Mouse (Mus musculus) kidney, embryonic 16.5 days (tissue): ENCODE measurements at regions not wholly inside any gene's neighbourhood (a gene's known extent, or its start where the extent isn't known, plus 50 kb on each side); places are given as distances from the start of the nearest gene placed in this dataset.
A peak's percentile ranks its signal among the peaks of the same experiment; 100 is the strongest.

ENCODE experiments used
- ATAC-seq: fragments of 200-750 bp; cut with Nextera tagmentation; 2 replicates; pipeline ENCODE4 v1.8.0; 2017; ENCODE audit warnings: moderate TSS enrichment; ENCODE audit not compliant: low FRiP score, low TSS enrichment
- H3K27ac ChIP-seq: fragments of 300-500 bp; sonication (generic); 2 replicates; pipeline ENCODE4 v1.5.1; 2014; ENCODE audit warnings: low read length
- H3K27me3 ChIP-seq: fragments of 300-500 bp; sonication (generic); 2 replicates; pipeline ENCODE4 v1.6.1; 2014; ENCODE audit warnings: low read length, control low read depth, mixed read lengths; ENCODE audit not compliant: insufficient read depth
- H3K36me3 ChIP-seq: fragments of 300-500 bp; sonication (generic); 2 replicates; pipeline ENCODE4 v1.6.1; 2014; ENCODE audit warnings: low read length, control low read depth, mixed read lengths; ENCODE audit not compliant: insufficient read depth
- H3K4me1 ChIP-seq: fragments of 300-500 bp; sonication (generic); 2 replicates; pipeline ENCODE4 v1.6.1; 2014; ENCODE audit warnings: low read length, control low read depth, mixed read lengths; ENCODE audit not compliant: insufficient read depth
- H3K4me2 ChIP-seq: fragments of 300-500 bp; sonication (generic); replicated peaks from 2 replicates; pipeline ENCODE4 v1.6.1; 2014; ENCODE audit warnings: low read depth, low read length
- H3K4me3 ChIP-seq: fragments of 300-500 bp; sonication (generic); 2 replicates; pipeline ENCODE4 v1.5.1; 2014; ENCODE audit warnings: mild to moderate bottlenecking, low read length
- H3K9ac ChIP-seq: fragments of 300-500 bp; sonication (generic); replicated peaks from 2 replicates; pipeline ENCODE4 v1.6.1; 2014; ENCODE audit warnings: low read length
- H3K9me3 ChIP-seq: fragments of 300-500 bp; sonication (generic); 2 replicates; pipeline ENCODE4 v1.6.1; 2016; ENCODE audit warnings: low read length, control low read depth
- WGBS: fragments of 180-500 bp; shearing (Covaris S2); extraction: QIAGEN DNeasy Blood & Tissue Kit; methylation state at CpG from one replicate; pipeline ENCODE4 v1.1.7; 2014; 5-methylcytosine and 5-hydroxymethylcytosine counted together

- no peak overlapping the region for H3K27ac ChIP-seq
- no peaks in the 10 kb centered on the region for H3K36me3 ChIP-seq
- H3K27me3 ChIP-seq, result no peaks in the 10 kb centered on the region
- H3K9me3 ChIP-seq, result no peaks in the 10 kb centered on the region
- H3K9ac ChIP-seq, result no peak overlapping the region
- H3K4me3 ChIP-seq, result no peak overlapping the region
- ATAC-seq, result no peak
- H3K4me2 ChIP-seq, result no peak overlapping the region
- WGBS, result 23% methylated on average over 3 of the region's 3 CpGs
- H3K4me1 ChIP-seq, result no peaks in the 10 kb centered on the region
Observed at GRCm38 (mm10) chr13:54847764-54848183, 58.6 kb downstream of the Tspan17 start.

DNA sequence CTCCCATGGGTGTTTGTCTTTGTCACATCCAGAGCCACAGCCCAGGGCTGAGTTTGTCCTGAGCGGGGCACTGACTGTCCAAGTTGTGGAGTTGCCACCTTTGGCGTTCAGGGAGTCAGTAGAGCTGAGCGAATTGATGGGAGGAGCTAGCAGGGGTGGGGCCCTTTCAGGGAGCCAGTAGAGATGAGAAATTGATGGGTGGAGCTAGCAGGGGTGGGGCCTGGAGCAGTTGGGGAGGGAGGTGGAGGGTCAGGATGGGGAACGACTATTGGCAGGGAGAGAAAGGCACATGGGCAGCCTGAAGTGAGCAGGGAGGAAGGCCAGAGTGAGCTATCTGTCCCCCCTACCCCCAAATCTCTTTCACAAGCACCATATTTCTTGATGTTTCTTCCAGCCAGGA is 62.0 kb downstream of the Tspan17 start:
- Histone ChIP-seq H3K4me3 (no peak overlapping the region), H3K4me2 (no peak overlapping the region), H3K27me3 (no peaks in the 10 kb centered on the region), H3K9ac (no peak overlapping the region), H3K4me1 (no peaks in the 10 kb centered on the region), H3K9me3 (no peaks in the 10 kb centered on the region), H3K27ac (no peak overlapping the region), H3K36me3 (no peaks in the 10 kb centered on the region)
- WGBS, result 45% methylated on average over 4 of the region's 4 CpGs
- ATAC-seq, result no peak

DNA sequence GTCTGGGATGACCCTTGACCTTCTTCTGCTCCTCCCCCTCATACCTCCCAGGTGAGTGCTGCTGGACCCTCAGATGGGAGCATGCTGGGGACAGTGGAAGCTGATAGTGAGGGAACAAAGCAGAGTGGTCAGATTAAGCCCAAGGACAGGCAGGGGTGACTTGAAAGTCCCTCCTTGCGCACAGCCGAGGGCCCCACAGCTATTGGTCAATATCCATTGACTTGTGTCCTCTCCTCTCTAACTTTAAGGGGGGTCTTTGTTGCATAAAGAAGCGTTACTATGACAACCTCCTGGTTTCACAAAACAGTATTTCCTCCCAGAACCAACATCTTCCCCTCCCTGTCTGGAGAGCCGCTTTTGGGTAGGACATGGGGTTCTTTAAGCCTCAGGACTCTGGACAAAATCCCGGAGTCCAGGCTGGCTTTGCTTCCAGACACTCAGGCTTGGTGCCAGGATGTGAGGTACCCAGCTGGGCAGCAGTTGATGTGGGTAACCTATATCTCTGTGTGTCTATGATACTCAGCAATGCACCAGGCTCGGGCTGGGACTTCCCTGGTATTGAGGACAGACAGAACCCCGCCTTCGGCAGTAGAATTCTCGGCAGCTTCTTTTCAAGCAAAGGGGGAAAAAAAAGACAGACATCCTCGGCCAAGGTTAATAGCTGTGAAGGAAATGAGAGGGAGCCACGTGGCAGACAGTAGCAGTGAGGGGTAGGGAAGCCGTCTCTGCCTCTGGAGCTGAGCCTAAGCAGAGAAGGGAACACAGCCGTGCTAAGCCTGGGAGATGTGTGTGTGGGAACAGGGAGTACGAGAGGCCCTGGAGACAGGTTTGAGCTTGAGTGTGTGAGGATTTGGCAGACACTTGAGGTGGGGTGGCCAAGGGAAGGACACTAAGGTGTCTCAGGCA is 66.4 kb downstream of the Tspan17 start:
- no peaks in the 10 kb centered on the region for H3K4me1 ChIP-seq
- no peaks in the 10 kb centered on the region for H3K27me3 ChIP-seq
- no peak overlapping the region for H3K4me2 ChIP-seq
- no peaks in the 10 kb centered on the region for H3K9me3 ChIP-seq
- no peaks in the 10 kb centered on the region for H3K36me3 ChIP-seq
- no peak overlapping the region for H3K4me3 ChIP-seq
- 59% methylated on average over 14 of the region's 14 CpGs for WGBS
- no peak overlapping the region for H3K27ac ChIP-seq
- ATAC-seq, result no peak
- H3K9ac ChIP-seq, result no peak overlapping the region

DNA sequence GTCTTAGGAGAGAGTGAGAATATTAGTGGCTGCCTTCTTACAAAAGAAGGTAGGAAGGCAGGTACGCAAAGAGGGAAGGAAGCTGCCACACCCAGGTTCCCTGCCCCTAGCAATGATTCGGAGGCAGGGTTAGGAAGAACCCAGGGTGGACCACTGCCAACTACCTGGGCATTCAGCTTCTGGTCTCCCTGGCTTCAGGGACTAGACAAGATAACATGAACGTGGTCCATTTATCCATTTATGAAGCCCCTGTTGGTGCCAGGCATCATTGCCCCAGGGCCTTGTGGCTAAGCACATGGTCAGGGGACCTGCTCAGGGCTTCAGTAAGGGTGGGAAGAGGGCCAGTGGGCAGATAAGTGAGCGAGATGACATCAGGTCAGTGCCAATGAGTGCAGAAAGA is 73.8 kb downstream of the Tspan17 start:
- H3K4me1 ChIP-seq, result no peaks in the 10 kb centered on the region
- no peak for ATAC-seq
- WGBS, result 90% methylated on average over 4 of the region's 4 CpGs

GRCm38 (mm10) chr13:54864048-54864447 is 74.9 kb downstream of the Tspan17 start:
- no peak for ATAC-seq
- Histone ChIP-seq H3K4me1 (no peaks in the 10 kb centered on the region), H3K27me3 (no peaks in the 10 kb centered on the region), H3K9me3 (no peaks in the 10 kb centered on the region), H3K9ac (no peak overlapping the region), H3K27ac (no peak overlapping the region), H3K36me3 (no peaks in the 10 kb centered on the region), H3K4me3 (no peak overlapping the region), H3K4me2 (no peak overlapping the region)
- 43% methylated on average over 10 of the region's 10 CpGs for WGBS

More for the DNA sequence above, 73.8 kb downstream of the Tspan17 start:
- no peaks in the 10 kb centered on the region for H3K27me3 ChIP-seq
- no peak overlapping the region for H3K9ac ChIP-seq
- no peaks in the 10 kb centered on the region for H3K9me3 ChIP-seq
- H3K36me3 ChIP-seq, result no peaks in the 10 kb centered on the region
- no peak overlapping the region for H3K4me2 ChIP-seq
- no peak overlapping the region for H3K27ac ChIP-seq
- no peak overlapping the region for H3K4me3 ChIP-seq

- Histone ChIP-seq H3K4me3 (no peak overlapping the region), H3K27me3 (peaks cover 53% of the 10 kb centered on the region), H3K9me3 (no peaks in the 10 kb centered on the region), H3K4me2 (no peak overlapping the region), H3K27ac (no peak overlapping the region), H3K9ac (no peak overlapping the region), H3K4me1 (no peaks in the 10 kb centered on the region), H3K36me3 (no peaks in the 10 kb centered on the region)
- no peak for ATAC-seq
- WGBS, result 13% methylated on average over 12 of the region's 12 CpGs
Observed at GRCm38 (mm10) chr13:54872004-54872403, 77.2 kb upstream of the Unc5a start.

DNA sequence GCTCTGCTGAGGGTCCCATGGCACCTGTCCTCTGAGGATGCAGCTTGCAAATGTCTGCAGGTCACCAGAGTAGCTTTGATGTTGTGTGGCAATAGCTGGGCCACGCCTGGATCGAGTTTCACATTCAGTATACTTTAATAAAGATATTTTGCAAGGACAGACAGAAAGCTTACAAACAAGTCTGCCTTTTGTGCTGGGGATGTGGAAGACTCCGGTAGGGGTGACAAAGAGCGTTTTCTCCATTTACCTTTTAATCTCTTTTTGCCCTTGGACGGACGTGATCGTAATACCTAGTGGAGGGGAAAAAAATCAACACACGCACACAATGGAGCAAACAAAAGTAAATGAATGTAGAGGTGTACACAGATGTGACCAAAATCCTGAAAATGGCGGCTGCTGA is 75.3 kb upstream of the Unc5a start:
- WGBS, result 51% methylated on average over 9 of the region's 9 CpGs

DNA sequence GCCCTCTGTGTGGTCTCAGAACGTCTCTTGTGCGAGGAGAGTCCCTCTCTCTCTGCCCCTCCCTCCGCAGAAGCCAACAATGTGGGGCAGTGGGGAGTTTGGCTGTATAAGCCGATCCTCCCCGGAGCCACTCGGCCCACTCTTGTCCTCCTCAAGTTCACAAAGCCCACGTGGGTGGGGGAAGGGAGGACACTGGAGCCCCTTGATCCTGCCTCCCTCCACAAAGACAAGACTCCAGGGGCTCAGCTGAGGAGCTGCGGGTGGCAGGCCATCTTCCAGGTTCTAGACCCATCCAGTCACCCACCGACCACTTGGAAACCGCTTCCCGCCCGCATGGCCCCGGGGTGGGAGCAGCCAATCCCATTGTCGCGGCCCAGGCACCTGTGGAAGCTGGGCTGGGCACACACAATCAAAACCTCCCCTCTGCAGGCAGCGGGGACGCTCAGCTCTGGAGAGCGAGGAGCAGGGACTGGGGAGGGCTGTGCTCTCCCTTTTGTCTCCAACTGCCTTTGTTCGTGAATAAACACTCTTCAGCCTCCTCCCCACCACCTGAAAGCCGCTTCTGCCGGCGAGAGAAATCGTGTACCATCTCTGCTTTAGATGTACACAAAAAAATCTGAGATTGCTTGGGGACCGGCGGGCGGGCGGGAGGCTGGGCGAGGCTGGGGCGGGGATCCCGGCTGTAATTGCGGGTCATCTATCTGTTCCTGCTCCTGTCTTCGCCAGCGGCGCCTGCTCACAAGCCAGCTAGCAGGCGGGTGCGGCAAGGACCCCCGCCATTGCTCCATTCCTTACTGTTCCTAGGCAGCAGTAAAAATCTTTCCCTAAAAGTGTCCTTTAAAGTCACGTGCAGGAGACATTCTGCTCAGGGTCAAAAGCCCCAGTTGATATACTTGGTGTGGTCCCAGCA is 74.7 kb upstream of the Unc5a start:
- no peaks in the 10 kb centered on the region for H3K36me3 ChIP-seq
- H3K4me2 ChIP-seq, result peak overlapping the region; percentile 24
- no peaks in the 10 kb centered on the region for H3K9me3 ChIP-seq
- H3K27me3 ChIP-seq, result peaks cover 52% of the 10 kb centered on the region
- H3K27ac ChIP-seq, result no peak overlapping the region
- WGBS, result under 1% methylated on average over 34 of the region's 38 CpGs
- no peak overlapping the region for H3K9ac ChIP-seq
- no peak for ATAC-seq
- H3K4me3 ChIP-seq, result peak overlapping the region; percentile 6; the same call in 1 of the 2 replicates
- no peaks in the 10 kb centered on the region for H3K4me1 ChIP-seq

More for the DNA sequence above, 75.3 kb upstream of the Unc5a start:
- Histone ChIP-seq H3K36me3 (no peaks in the 10 kb centered on the region), H3K27ac (no peak overlapping the region), H3K9ac (no peak overlapping the region), H3K4me3 (no peak overlapping the region), H3K9me3 (no peaks in the 10 kb centered on the region), H3K4me1 (no peaks in the 10 kb centered on the region), H3K27me3 (peaks cover 53% of the 10 kb centered on the region), H3K4me2 (no peak overlapping the region)
- ATAC-seq, result no peak

DNA sequence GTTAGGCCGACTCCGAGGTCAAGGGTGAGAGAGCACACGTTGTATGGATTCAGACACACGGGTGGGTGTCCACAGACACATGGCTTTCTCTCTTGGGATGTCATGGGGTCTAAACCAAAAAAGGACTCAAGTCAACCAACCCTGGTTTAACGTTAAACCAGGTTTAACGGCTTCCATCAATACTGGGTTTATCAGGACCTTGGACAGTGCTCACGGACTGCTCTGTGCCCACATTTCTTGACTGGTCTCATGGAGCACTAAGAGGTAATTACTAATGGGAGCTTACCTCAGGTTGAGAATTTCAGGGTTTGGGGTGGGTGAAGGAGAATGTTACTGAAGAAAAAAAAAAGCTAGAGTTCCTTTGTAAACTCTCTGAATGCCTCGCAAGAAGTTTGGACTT is 72.7 kb upstream of the Unc5a start:
- H3K36me3 ChIP-seq, result no peaks in the 10 kb centered on the region
- no peak for ATAC-seq
- H3K9me3 ChIP-seq, result no peaks in the 10 kb centered on the region
- H3K4me3 ChIP-seq, result no peak overlapping the region
- 32% methylated on average over 8 of the region's 8 CpGs for WGBS
- no peak overlapping the region for H3K9ac ChIP-seq
- no peak overlapping the region for H3K4me2 ChIP-seq
- no peaks in the 10 kb centered on the region for H3K4me1 ChIP-seq
- no peak overlapping the region for H3K27ac ChIP-seq
- H3K27me3 ChIP-seq, result peaks cover 43% of the 10 kb centered on the region
